Mouse (Mus musculus) lung, postnatal 25 days (tissue): Measurements from ENCODE around the gene Slc38a7.
"Not testable (repeated sequence)": the region's sequence is repeated elsewhere in the genome, so short reads cannot be mapped to it uniquely, and the experiment has no call there.

Source experiments
- DNase-seq: peaks from one replicate; pipeline ENCODE4 v3.0.0; 2022; ENCODE audit warnings: low spot score

The Slc38a7 gene

GRCm38 (mm10) chr8:95807331-95807843, 46.0 kb downstream of the Slc38a7 start, which contains the start of gene Cnot1:
Gene Cnot1, minus strand, starts transcription at chr8:95807464.
- DNase-seq, result peak; percentile 98

- DNase-seq, result no peak
These were observed 46.7 kb downstream of the Slc38a7 start for GRCm38 (mm10) chr8:95806461-95807191.

GRCm38 (mm10) chr8:95805482-95805881, 47.9 kb downstream of the Slc38a7 start:
- DNase-seq, result no peak

GRCm38 (mm10) chr8:95802231-95802630, 51.1 kb downstream of the Slc38a7 start:
- DNase-seq, result no peak

- DNase-seq, result no peak
These were observed 51.8 kb downstream of the Slc38a7 start for GRCm38 (mm10) chr8:95801476-95802064.

GRCm38 (mm10) chr8:95800353-95800752, 53.0 kb downstream of the Slc38a7 start:
- DNase-seq, result no peak

GRCm38 (mm10) chr8:95799891-95800290, 53.4 kb downstream of the Slc38a7 start:
- DNase-seq, result no peak

GRCm38 (mm10) chr8:95799117-95799516, 54.2 kb downstream of the Slc38a7 start:
- no peak for DNase-seq

- not testable (repeated sequence) for DNase-seq
These were observed 57.8 kb downstream of the Slc38a7 start for GRCm38 (mm10) chr8:95795333-95796061.
